Mouse (Mus musculus) kidney, postnatal 0 days (tissue): Measurements from ENCODE around the gene Jmjd7. TPM values are rescaled to one million over a fixed set of nuclear protein-coding genes. Genes with fewer than 3 reads are reported as not detected.

Experiments
- ATAC-seq: fragments of 200-750 bp; cut with Nextera tagmentation; replicated peaks from 2 replicates; pipeline ENCODE4 v1.8.0; 2017; ENCODE audit warnings: low read depth, moderate number of reproducible peaks, moderate TSS enrichment, moderate library complexity; ENCODE audit not compliant: low FRiP score
- DNase-seq: peaks from one replicate; pipeline ENCODE4 v3.0.0-alpha.2; 2016; ENCODE audit warnings: low spot score
- H3K27ac ChIP-seq: fragments of 300-500 bp; sonication (generic); 2 replicates; pipeline ENCODE4 v1.5.1; 2014; ENCODE audit warnings: mild to moderate bottlenecking
- H3K27me3 ChIP-seq: fragments of 300-500 bp; sonication (generic); 2 replicates; pipeline ENCODE4 v1.6.1; 2014; ENCODE audit warnings: low read length, mixed read lengths; ENCODE audit not compliant: insufficient read depth
- H3K36me3 ChIP-seq: fragments of 300-500 bp; sonication (generic); 2 replicates; pipeline ENCODE4 v1.6.1; 2014; ENCODE audit warnings: low read length, mixed read lengths; ENCODE audit not compliant: insufficient read depth
- H3K4me1 ChIP-seq: fragments of 300-500 bp; sonication (generic); replicated peaks from 2 replicates; pipeline ENCODE4 v1.6.1; 2014; ENCODE audit warnings: antibody characterized with exemption, low read length, mixed read lengths; ENCODE audit not compliant: insufficient read depth
- H3K4me2 ChIP-seq: fragments of 300-500 bp; sonication (generic); 2 replicates; pipeline ENCODE4 v1.6.1; 2014; ENCODE audit warnings: mild to moderate bottlenecking, low read length, moderate library complexity, mixed read lengths
- H3K4me3 ChIP-seq: fragments of 300-500 bp; sonication (generic); replicated peaks from 2 replicates; pipeline ENCODE4 v1.5.1; 2014; ENCODE audit warnings: low read depth, low read length
- H3K9ac ChIP-seq: fragments of 300-500 bp; sonication (generic); 2 replicates; pipeline ENCODE4 v1.6.1; 2014; ENCODE audit warnings: low read depth, low read length
- H3K9me3 ChIP-seq: fragments of 300-500 bp; sonication (generic); replicated peaks from 2 replicates; pipeline ENCODE4 v1.6.1; 2016; ENCODE audit warnings: low read length, inconsistent platforms, mixed read lengths
- CTCF ChIP-seq: IDR thresholded peaks from 2 replicates; pipeline ENCODE4 v1.5.1; 2016; ENCODE audit warnings: antibody characterized with exemption, low read depth, mild to moderate bottlenecking, moderate library complexity
- WGBS: fragments of 180-500 bp; shearing (Covaris S2); extraction: QIAGEN DNeasy Blood & Tissue Kit; methylation state at CpG from one replicate; pipeline ENCODE4 v1.1.7; 2014; 5-methylcytosine and 5-hydroxymethylcytosine counted together
- polyA plus RNA-seq: library from polyadenylated mRNA; unstranded; fragments of >200 nt; fragmentation: Nextera tagmentation; extraction: Ambion mirVana; gene quantifications from 2 replicates; pipeline ENCODE4 v1.2.1, GENCODE M21; 2015

Gene Jmjd7
- polyA plus RNA-seq, 1 experiment from 2014 or later = 25.7 TPM

- ATAC-seq (no peak), DNase-seq (no peak)
- peaks cover 12% of the 10 kb centered on the region; the same call in 1 of the 2 replicates for H3K4me1 ChIP-seq
- H3K9me3 ChIP-seq = no peaks in the 10 kb centered on the region
- 0 out of 2 replicates have a peak overlapping the region, but pooled peaks have one; percentile 93 for H3K27ac ChIP-seq
- WGBS = 69% methylated on average over 4 of the region's 4 CpGs
- no peak overlapping the region for H3K9ac ChIP-seq
- no peak for TF ChIP-seq CTCF
- H3K4me2 ChIP-seq = no peak overlapping the region
- 0 out of 2 replicates have a peak, but pooled peaks cover 3% of the 10 kb centered on the region for H3K36me3 ChIP-seq
- no peak overlapping the region for H3K4me3 ChIP-seq
- no peaks in the 10 kb centered on the region for H3K27me3 ChIP-seq
Observed at GRCm38 (mm10) chr2:119997354-119997753, 29.9 kb upstream of the Jmjd7 start.

- 96% methylated on average over 2 of the region's 2 CpGs for WGBS
- ATAC-seq (no peak), DNase-seq (no peak)
- Histone ChIP-seq H3K9ac (no peak overlapping the region), H3K27ac (no peak overlapping the region), H3K4me2 (no peak overlapping the region), H3K9me3 (no peaks in the 10 kb centered on the region), H3K4me1 (peaks cover 12% of the 10 kb centered on the region; the same call in 1 of the 2 replicates), H3K27me3 (no peaks in the 10 kb centered on the region), H3K4me3 (no peak overlapping the region), H3K36me3 (0 out of 2 replicates have a peak, but pooled peaks cover 2% of the 10 kb centered on the region)
- TF ChIP-seq CTCF = no peak
Observed at GRCm38 (mm10) chr2:119999731-120000130, 27.6 kb upstream of the Jmjd7 start.

- 0 out of 2 replicates have a peak, but pooled peaks cover 2% of the 10 kb centered on the region for H3K36me3 ChIP-seq
- WGBS = 40% methylated on average over 3 of the region's 3 CpGs
- TF ChIP-seq CTCF = no peak
- no peak overlapping the region for H3K4me2 ChIP-seq
- no peaks in the 10 kb centered on the region for H3K27me3 ChIP-seq
- H3K9ac ChIP-seq = no peak overlapping the region
- H3K9me3 ChIP-seq = no peaks in the 10 kb centered on the region
- H3K4me1 ChIP-seq = peaks cover 12% of the 10 kb centered on the region; the same call in 1 of the 2 replicates
- peak; percentile 58 for DNase-seq
- H3K27ac ChIP-seq = peak overlapping the region; percentile 31; the same call in 1 of the 2 replicates
- ATAC-seq = peak; percentile 65; the same call in 1 of the 2 replicates
- H3K4me3 ChIP-seq = no peak overlapping the region
Observed at GRCm38 (mm10) chr2:120000882-120001584, 26.2 kb upstream of the Jmjd7 start.

GRCm38 (mm10) chr2:120001956-120002355 is 25.3 kb upstream of the Jmjd7 start:
- H3K4me3 ChIP-seq = no peak overlapping the region
- peaks cover 6% of the 10 kb centered on the region; the same call in 1 of the 2 replicates for H3K4me1 ChIP-seq
- ATAC-seq (no peak), DNase-seq (no peak)
- WGBS = 69% methylated on average over 4 of the region's 4 CpGs
- no peak for TF ChIP-seq CTCF
- H3K9ac ChIP-seq = no peak overlapping the region
- no peaks in the 10 kb centered on the region for H3K9me3 ChIP-seq
- 0 out of 2 replicates have a peak, but pooled peaks cover 2% of the 10 kb centered on the region for H3K36me3 ChIP-seq
- H3K27me3 ChIP-seq = no peaks in the 10 kb centered on the region
- no peak overlapping the region for H3K4me2 ChIP-seq
- no peak overlapping the region for H3K27ac ChIP-seq

GRCm38 (mm10) chr2:120003970-120004369 is 23.3 kb upstream of the Jmjd7 start:
- H3K4me3 ChIP-seq = no peak overlapping the region
- peaks cover 5% of the 10 kb centered on the region; the same call in 1 of the 2 replicates for H3K4me1 ChIP-seq
- 90% methylated on average over 2 of the region's 2 CpGs for WGBS
- no peaks in the 10 kb centered on the region for H3K9me3 ChIP-seq
- ATAC-seq = no peak
- no peak overlapping the region for H3K4me2 ChIP-seq
- 0 out of 2 replicates have a peak, but pooled peaks cover 2% of the 10 kb centered on the region for H3K36me3 ChIP-seq
- TF ChIP-seq CTCF = no peak
- no peak for DNase-seq
- H3K27me3 ChIP-seq = no peaks in the 10 kb centered on the region
- H3K9ac ChIP-seq = no peak overlapping the region
- no peak overlapping the region for H3K27ac ChIP-seq

GRCm38 (mm10) chr2:120006696-120007095 is 20.6 kb upstream of the Jmjd7 start:
- WGBS = 95% methylated on average over 7 of the region's 7 CpGs
- H3K9ac ChIP-seq = no peak overlapping the region
- ATAC-seq (no peak), DNase-seq (no peak)
- H3K9me3 ChIP-seq = no peaks in the 10 kb centered on the region
- H3K4me3 ChIP-seq = no peak overlapping the region
- H3K4me2 ChIP-seq = no peak overlapping the region
- H3K27me3 ChIP-seq = no peaks in the 10 kb centered on the region
- no peak overlapping the region for H3K27ac ChIP-seq
- no peak for TF ChIP-seq CTCF
- H3K36me3 ChIP-seq = 0 out of 2 replicates have a peak, but pooled peaks cover 2% of the 10 kb centered on the region
- H3K4me1 ChIP-seq = no peaks in the 10 kb centered on the region
